Mouse (Mus musculus) forebrain, embryonic 11.5 days (tissue): ENCODE data around the gene Pim1. TPM values are rescaled to one million over a fixed set of nuclear protein-coding genes. Genes with fewer than 3 reads are reported as not detected.
A peak's percentile ranks its signal among the peaks of the same experiment; 100 is the strongest.

Experiments used
- ATAC-seq: fragments of 200-750 bp; cut with Nextera tagmentation; replicated peaks from 2 replicates; pipeline ENCODE4 v1.8.0; 2017; ENCODE audit warnings: moderate TSS enrichment; ENCODE audit not compliant: low FRiP score
- DNase-seq: peaks from one replicate; pipeline ENCODE4 v3.0.0-alpha.2; 2017; ENCODE audit warnings: low spot score
- H3K27ac ChIP-seq: fragments of 300-500 bp; sonication (generic); 2 replicates; pipeline ENCODE4 v1.5.1; 2014; ENCODE audit warnings: low read depth, low read length
- H3K27me3 ChIP-seq: fragments of 300-500 bp; sonication (generic); 2 replicates; pipeline ENCODE4 v1.6.1; 2014; ENCODE audit warnings: mild to moderate bottlenecking, low read length, mixed read lengths; ENCODE audit not compliant: control insufficient read depth, insufficient read depth
- H3K36me3 ChIP-seq: fragments of 300-500 bp; sonication (generic); 2 replicates; pipeline ENCODE4 v1.6.1; 2014; ENCODE audit warnings: mild to moderate bottlenecking, low read length, moderate library complexity, mixed read lengths; ENCODE audit not compliant: control insufficient read depth, insufficient read depth
- H3K4me1 ChIP-seq: fragments of 300-500 bp; sonication (generic); replicated peaks from 2 replicates; pipeline ENCODE4 v1.6.1; 2014; ENCODE audit warnings: low read length, mixed read lengths; ENCODE audit not compliant: control insufficient read depth, insufficient read depth
- H3K4me2 ChIP-seq: fragments of 300-500 bp; sonication (generic); 2 replicates; pipeline ENCODE4 v1.6.1; 2014; ENCODE audit warnings: low read depth, mild to moderate bottlenecking, low read length, moderate library complexity, mixed read lengths; ENCODE audit not compliant: severe bottlenecking
- H3K4me3 ChIP-seq: fragments of 300-500 bp; sonication (generic); 2 replicates; pipeline ENCODE4 v1.5.1; 2014; ENCODE audit warnings: low read depth, low read length
- H3K9ac ChIP-seq: fragments of 300-500 bp; sonication (generic); 2 replicates; pipeline ENCODE4 v1.6.1; 2014; ENCODE audit warnings: low read length
- H3K9me3 ChIP-seq: fragments of 300-500 bp; sonication (generic); 2 replicates; pipeline ENCODE4 v1.6.1; 2016; ENCODE audit warnings: low read length, mixed read lengths; ENCODE audit not compliant: control insufficient read depth
- WGBS: fragments of 180-500 bp; shearing (Covaris S2); extraction: QIAGEN DNeasy Blood & Tissue Kit; methylation state at CpG from one replicate; pipeline ENCODE4 v1.1.7; 2014; 5-methylcytosine and 5-hydroxymethylcytosine counted together
- polyA plus RNA-seq: library from polyadenylated mRNA; unstranded; fragments of >200 nt; fragmentation: Nextera tagmentation; extraction: Ambion mirVana; gene quantifications from 2 replicates; pipeline ENCODE4 v1.2.1, GENCODE M21; 2014

Pim1 gene
- polyA plus RNA-seq, 1 experiment from 2014 or later = 21.1 TPM

- H3K4me3 ChIP-seq = no peak overlapping the region
- no peaks in the 10 kb centered on the region; the same call in 1 of the 2 replicates for H3K36me3 ChIP-seq
- no peak overlapping the region for H3K9ac ChIP-seq
- DNase-seq (no peak), ATAC-seq (no peak)
- H3K4me2 ChIP-seq = no peak overlapping the region
- H3K4me1 ChIP-seq = peaks cover 2% of the 10 kb centered on the region
- no peaks in the 10 kb centered on the region for H3K9me3 ChIP-seq
- WGBS = 86% methylated on average over 6 of the region's 6 CpGs
- no peaks in the 10 kb centered on the region for H3K27me3 ChIP-seq
- no peak overlapping the region for H3K27ac ChIP-seq
Observed at GRCm38 (mm10) chr17:29499511-29499910, 9.0 kb downstream of the Pim1 start.

GRCm38 (mm10) chr17:29500243-29500740, 9.7 kb downstream of the Pim1 start:
- no peak overlapping the region for H3K4me3 ChIP-seq
- ATAC-seq (no peak), DNase-seq (no peak)
- 76% methylated on average over 7 of the region's 7 CpGs for WGBS
- H3K4me1 ChIP-seq = no peaks in the 10 kb centered on the region
- H3K4me2 ChIP-seq = no peak overlapping the region
- H3K9me3 ChIP-seq = no peaks in the 10 kb centered on the region
- H3K27ac ChIP-seq = 0 out of 2 replicates have a peak overlapping the region, but pooled peaks have one; percentile 41
- H3K36me3 ChIP-seq = no peaks in the 10 kb centered on the region
- H3K9ac ChIP-seq = no peak overlapping the region
- H3K27me3 ChIP-seq = no peaks in the 10 kb centered on the region

DNA sequence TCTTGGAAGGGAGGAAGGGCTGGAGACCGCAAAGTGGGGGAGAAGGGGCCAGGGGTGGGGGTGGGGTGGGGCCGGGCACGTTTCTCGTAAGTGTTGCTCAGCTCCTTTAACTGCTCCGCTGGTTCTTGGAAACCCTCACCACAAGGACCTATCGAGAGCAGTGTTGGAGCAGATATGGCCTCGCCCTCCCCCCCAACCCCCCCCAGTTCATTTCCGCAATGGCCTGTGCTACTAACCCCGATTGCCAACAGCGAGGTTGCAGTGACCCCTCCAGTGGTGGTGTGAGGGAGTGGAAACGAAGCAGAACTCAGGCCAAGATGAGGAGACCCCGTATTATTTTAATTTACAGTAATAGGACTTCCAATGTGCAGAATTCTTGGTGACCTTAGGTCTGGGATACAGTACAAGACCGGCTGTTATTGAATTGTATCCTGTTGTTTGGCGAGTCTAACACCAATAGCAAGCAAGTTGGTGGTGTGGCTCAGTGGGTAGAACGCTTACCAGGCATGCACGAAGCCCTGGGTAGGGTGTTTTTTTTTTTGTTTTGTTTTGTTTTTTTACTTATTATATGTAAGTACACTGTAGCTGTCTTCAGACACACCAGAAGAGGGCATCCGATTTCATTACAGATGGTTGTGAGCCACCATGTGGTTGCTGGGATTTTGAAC, 10.4 kb downstream of the Pim1 start:
- Histone ChIP-seq H3K4me1 (no peaks in the 10 kb centered on the region), H3K36me3 (no peaks in the 10 kb centered on the region), H3K4me3 (no peak overlapping the region), H3K27me3 (no peaks in the 10 kb centered on the region), H3K27ac (no peak overlapping the region), H3K9me3 (no peaks in the 10 kb centered on the region), H3K4me2 (no peak overlapping the region), H3K9ac (no peak overlapping the region)
- DNase-seq = no peak
- 77% methylated on average over 17 of the region's 17 CpGs for WGBS
- no peak for ATAC-seq

- Histone ChIP-seq H3K4me3 (no peak overlapping the region), H3K9me3 (no peaks in the 10 kb centered on the region), H3K36me3 (no peaks in the 10 kb centered on the region), H3K9ac (no peak overlapping the region), H3K27ac (no peak overlapping the region), H3K4me2 (no peak overlapping the region), H3K4me1 (no peaks in the 10 kb centered on the region), H3K27me3 (no peaks in the 10 kb centered on the region)
- no peak for DNase-seq
- WGBS = 80% methylated on average over 7 of the region's 7 CpGs
- ATAC-seq = no peak
Observed at GRCm38 (mm10) chr17:29502005-29502668, 11.6 kb downstream of the Pim1 start.

DNA sequence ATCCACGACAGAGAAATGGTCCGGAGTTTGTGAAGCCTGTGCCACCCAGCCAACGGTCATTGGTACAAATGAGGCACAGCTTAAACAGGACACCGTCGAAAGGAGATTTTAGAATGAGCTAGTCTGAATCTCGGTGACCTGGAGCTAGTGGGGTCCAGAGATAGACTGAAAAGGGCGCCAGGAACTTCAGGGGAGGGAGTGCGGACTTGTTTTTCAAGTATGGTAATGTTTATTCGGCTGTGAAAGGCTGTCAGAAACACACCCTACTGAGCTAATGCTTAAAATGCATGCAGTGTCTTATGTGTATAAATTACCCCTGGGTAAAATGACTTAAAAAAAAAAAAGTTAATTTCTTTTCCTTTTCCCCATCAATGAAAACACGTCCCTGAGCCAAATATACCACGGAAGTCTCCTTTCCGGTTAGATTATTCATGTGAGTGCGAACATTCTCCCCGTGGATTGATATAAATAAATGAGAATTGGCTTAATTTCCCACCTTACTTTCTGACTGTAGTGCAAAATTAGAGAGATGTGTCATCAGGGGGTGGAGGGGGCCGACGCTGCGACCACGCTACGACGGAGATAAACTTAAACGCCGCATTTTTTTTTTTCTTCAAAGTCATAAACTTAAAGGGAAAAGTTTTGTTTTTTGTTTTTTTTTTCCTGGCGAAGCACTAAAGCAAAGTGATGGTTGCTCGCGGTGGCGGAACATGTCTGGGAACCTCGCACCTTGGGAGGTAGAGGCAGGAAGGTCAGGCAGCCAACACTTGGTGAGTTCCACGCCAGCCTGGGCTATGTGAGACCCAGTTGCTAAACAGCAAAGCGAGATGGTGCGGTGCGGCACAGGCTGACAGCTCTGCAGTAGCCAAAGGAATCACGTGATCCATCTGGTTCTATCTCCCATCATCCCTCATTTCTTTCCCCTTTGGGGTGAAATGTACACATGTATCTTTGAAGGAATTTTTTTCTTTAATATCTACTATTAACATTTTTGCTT, 12.4 kb downstream of the Pim1 start:
- H3K27me3 ChIP-seq = no peaks in the 10 kb centered on the region
- no peak overlapping the region for H3K27ac ChIP-seq
- no peaks in the 10 kb centered on the region for H3K9me3 ChIP-seq
- no peak overlapping the region for H3K9ac ChIP-seq
- ATAC-seq (no peak), DNase-seq (no peak)
- WGBS = 22% methylated on average over 32 of the region's 32 CpGs
- no peak overlapping the region for H3K4me2 ChIP-seq
- H3K4me3 ChIP-seq = no peak overlapping the region
- H3K36me3 ChIP-seq = no peaks in the 10 kb centered on the region
- no peaks in the 10 kb centered on the region for H3K4me1 ChIP-seq

DNA sequence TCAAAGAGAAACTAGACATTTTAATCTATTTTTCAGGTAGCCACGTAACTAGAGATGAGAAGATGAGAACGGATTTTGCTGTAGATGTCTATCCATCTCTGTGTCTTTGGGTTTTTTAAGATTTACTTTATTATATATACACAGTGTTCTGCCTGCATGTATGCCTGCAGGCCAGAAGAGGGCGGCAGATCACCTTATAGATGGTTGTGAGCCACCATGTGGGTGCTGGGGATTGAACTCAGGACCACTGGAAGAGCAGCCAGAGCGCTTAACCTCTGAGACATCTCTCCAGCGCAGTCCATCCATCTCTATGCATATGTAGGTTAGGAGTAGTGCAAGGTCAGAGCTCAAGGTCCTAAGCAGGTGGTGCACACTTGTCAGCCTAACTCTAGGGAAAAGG, 13.1 kb downstream of the Pim1 start:
- no peak for DNase-seq
- Histone ChIP-seq H3K27me3 (no peaks in the 10 kb centered on the region), H3K9ac (no peak overlapping the region), H3K27ac (no peak overlapping the region), H3K4me3 (no peak overlapping the region), H3K9me3 (no peaks in the 10 kb centered on the region), H3K4me1 (no peaks in the 10 kb centered on the region), H3K36me3 (no peaks in the 10 kb centered on the region), H3K4me2 (no peak overlapping the region)
- 76% methylated on average over 5 of the region's 5 CpGs for WGBS
- ATAC-seq = no peak

GRCm38 (mm10) chr17:29508927-29509608, 18.5 kb downstream of the Pim1 start:
- WGBS = 77% methylated on average over 12 of the region's 12 CpGs
- peak; percentile 33 for DNase-seq

GRCm38 (mm10) chr17:29510691-29511090, 20.1 kb downstream of the Pim1 start:
- Histone ChIP-seq H3K4me1 (no peaks in the 10 kb centered on the region), H3K36me3 (no peaks in the 10 kb centered on the region), H3K9me3 (no peaks in the 10 kb centered on the region), H3K27me3 (no peaks in the 10 kb centered on the region), H3K27ac (no peak overlapping the region), H3K4me2 (no peak overlapping the region), H3K4me3 (no peak overlapping the region), H3K9ac (no peak overlapping the region)
- DNase-seq (no peak), ATAC-seq (no peak)
- 74% methylated on average over 8 of the region's 8 CpGs for WGBS

More at GRCm38 (mm10) chr17:29508927-29509608, 18.5 kb downstream of the Pim1 start:
- H3K27ac ChIP-seq = no peak overlapping the region
- H3K4me2 ChIP-seq = no peak overlapping the region
- no peak overlapping the region for H3K4me3 ChIP-seq
- no peaks in the 10 kb centered on the region for H3K36me3 ChIP-seq
- no peaks in the 10 kb centered on the region for H3K4me1 ChIP-seq
- H3K9ac ChIP-seq = no peak overlapping the region
- H3K27me3 ChIP-seq = no peaks in the 10 kb centered on the region
- no peak for ATAC-seq
- H3K9me3 ChIP-seq = no peaks in the 10 kb centered on the region
